Mouse (Mus musculus) R1 (cell line): Measurements from ENCODE around the gene 1700001O22Rik.

Experiments used
- DNase-seq: peaks from one replicate; pipeline ENCODE4 v3.0.0-alpha.2; 2018; ENCODE audit warnings: low read depth, low spot score

1700001O22Rik gene

GRCm38 (mm10) chr2:30753219-30753618, 50.2 kb downstream of the 1700001O22Rik start:
- DNase-seq, result no peak

DNA sequence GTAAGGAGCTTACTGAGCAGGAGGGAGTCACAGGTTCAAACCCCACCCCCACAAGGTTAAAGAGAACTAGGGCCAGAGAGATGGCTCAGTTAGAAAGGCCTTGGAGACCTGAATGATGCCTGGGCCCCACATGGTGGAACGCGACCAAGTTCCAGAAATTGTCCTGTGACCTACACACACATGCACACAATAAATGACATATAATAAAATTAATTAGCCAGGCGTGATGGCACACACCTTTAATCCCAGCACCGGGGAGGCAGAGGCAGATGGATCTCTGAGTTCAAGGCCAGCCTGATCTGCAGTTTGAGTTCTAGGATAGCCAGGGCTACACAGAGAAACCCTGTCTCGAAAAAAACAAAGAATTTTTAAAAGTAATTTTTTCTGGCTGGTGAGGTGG, 51.0 kb downstream of the 1700001O22Rik start:
- DNase-seq, result no peak

- peak; percentile 83 for DNase-seq
Measured at GRCm38 (mm10) chr2:30750025-30750424, 53.4 kb downstream of the 1700001O22Rik start.

- DNase-seq, result peak; percentile 91
Measured at GRCm38 (mm10) chr2:30747602-30748162, 55.8 kb downstream of the 1700001O22Rik start.
